Mouse (Mus musculus) MEL (cell line): Measurements from ENCODE around the gene Npcd. TPM values are rescaled to one million over a fixed set of nuclear protein-coding genes. Genes with fewer than 3 reads are reported as not detected.

Experiments
- DNase-seq: peaks from one replicate; pipeline ENCODE4 v3.0.0; 2011; ENCODE audit warnings: low read depth, low spot score
- H3K27ac ChIP-seq: 2 replicates; pipeline ENCODE4 v1.5.1; 2012; ENCODE audit warnings: low read depth, mild to moderate bottlenecking, control low read depth, low read length, moderate library complexity; ENCODE audit not compliant: control insufficient read depth
- H3K27me3 ChIP-seq, 2 experiments: fragments of 150-350 bp in 1 of 2; sonication (generic) in 1 of 2; 2 replicates each; pipeline ENCODE4 v1.6.1; 2012; ENCODE audit warnings: low read length in 2 of 2, mild to moderate bottlenecking in 2 of 2, improper control_type of control experiment in 1 of 2, moderate library complexity in 1 of 2; ENCODE audit not compliant: insufficient read depth in 2 of 2, control insufficient read depth in 1 of 2
- H3K36me3 ChIP-seq, 2 experiments: 2 replicates each; pipeline ENCODE4 v1.6.1; 2012 to 2014; ENCODE audit warnings: low read length in 2 of 2, improper control_type of control experiment in 1 of 2, inconsistent platforms in 1 of 2, mild to moderate bottlenecking in 1 of 2; ENCODE audit not compliant: insufficient read depth in 2 of 2, control insufficient read depth in 1 of 2
- H3K4me1 ChIP-seq, 2 experiments: fragments of 150-350 bp in 1 of 2; sonication (generic) in 1 of 2; 2 replicates each; pipeline ENCODE4 v1.6.1; 2012; ENCODE audit warnings: low read length in 2 of 2, improper control_type of control experiment in 1 of 2, mild to moderate bottlenecking in 1 of 2; ENCODE audit not compliant: insufficient read depth in 2 of 2, control insufficient read depth in 1 of 2
- H3K4me3 ChIP-seq, 2 experiments: fragments of 150-350 bp in 1 of 2; sonication (generic) in 1 of 2; 2 replicates each; pipeline ENCODE4 v1.5.1; 2012; ENCODE audit warnings: low read depth in 2 of 2, low read length in 2 of 2, mild to moderate bottlenecking in 2 of 2, moderate library complexity in 2 of 2, control low read depth in 1 of 2, improper control_type of control experiment in 1 of 2; ENCODE audit not compliant: control insufficient read depth in 1 of 2, insufficient read depth in 1 of 2
- H3K79me2 ChIP-seq: 2 replicates; pipeline ENCODE4 v1.6.1; 2012; ENCODE audit warnings: mild to moderate bottlenecking, low read length, moderate library complexity; ENCODE audit not compliant: control insufficient read depth, poor library complexity, insufficient read depth
- H3K9ac ChIP-seq: 2 replicates; pipeline ENCODE4 v1.6.1; 2012; ENCODE audit warnings: low read depth, mild to moderate bottlenecking, control low read depth, low read length, moderate library complexity; ENCODE audit not compliant: control insufficient read depth, poor library complexity, severe bottlenecking
- H3K9me3 ChIP-seq: fragments of 150-350 bp; sonication (generic); replicated peaks from 2 replicates; pipeline ENCODE4 v1.6.1; 2012; ENCODE audit warnings: mild to moderate bottlenecking, low read length, improper control_type of control experiment, moderate library complexity; ENCODE audit not compliant: insufficient read depth
- BHLHE40 ChIP-seq: IDR thresholded peaks from 2 replicates; pipeline ENCODE4 v1.6.1; 2012; ENCODE audit warnings: low read depth, mild to moderate bottlenecking, inconsistent platforms, low read length, improper control_type of control experiment, borderline replicate concordance
- CTCF ChIP-seq, 3 experiments: IDR thresholded peaks in 2 of 3; conservative IDR thresholded peaks in 1 of 3; 2 replicates each; pipeline ENCODE4 v1.5.1; 2011 to 2012; ENCODE audit warnings: low read length in 3 of 3, low read depth in 2 of 3, mild to moderate bottlenecking in 2 of 3, improper control_type of control experiment in 1 of 3, inconsistent platforms in 1 of 3, mixed read lengths in 1 of 3, moderate library complexity in 1 of 3; ENCODE audit not compliant: control insufficient read depth in 1 of 3, insufficient read depth in 1 of 3, poor library complexity in 1 of 3, severe bottlenecking in 1 of 3
- E2F4 ChIP-seq: IDR thresholded peaks from 2 replicates; pipeline ENCODE4 v1.6.1; 2011; ENCODE audit warnings: low read depth, low read length, improper control_type of control experiment, borderline replicate concordance
- ELF1 ChIP-seq: IDR thresholded peaks from 2 replicates; pipeline ENCODE4 v1.6.1; 2014; ENCODE audit warnings: low read depth, mild to moderate bottlenecking, inconsistent platforms, low read length, improper control_type of control experiment, moderate library complexity
- EP300 ChIP-seq, 2 experiments: IDR thresholded peaks; 2 replicates each; pipeline ENCODE4 v1.6.1; 2011; ENCODE audit warnings: improper control_type of control experiment in 2 of 2, low read length in 2 of 2, low read depth in 1 of 2, mild to moderate bottlenecking in 1 of 2
- GABPA ChIP-seq: IDR thresholded peaks from 2 replicates; pipeline ENCODE4 v1.6.1; 2012; ENCODE audit warnings: low read depth, mild to moderate bottlenecking, inconsistent platforms, low read length, improper control_type of control experiment, moderate library complexity
- JUND ChIP-seq: IDR thresholded peaks from 2 replicates; pipeline ENCODE4 v1.6.1; 2011; ENCODE audit warnings: low read depth, mild to moderate bottlenecking, improper control_type of control experiment, low read length
- KAT2A ChIP-seq: conservative IDR thresholded peaks from 2 replicates; pipeline ENCODE4 v1.6.1; 2012; ENCODE audit warnings: low read depth, low read length, improper control_type of control experiment, inconsistent platforms
- MAX ChIP-seq: IDR thresholded peaks from 2 replicates; pipeline ENCODE4 v1.6.1; 2011; ENCODE audit warnings: low read length, improper control_type of control experiment
- MAZ ChIP-seq: IDR thresholded peaks from 2 replicates; pipeline ENCODE4 v1.6.1; 2012; ENCODE audit warnings: low read depth, mild to moderate bottlenecking, inconsistent platforms, low read length, improper control_type of control experiment
- MEF2A ChIP-seq: IDR thresholded peaks from 2 replicates; pipeline ENCODE4 v1.6.1; 2014; ENCODE audit warnings: low read depth, mild to moderate bottlenecking, inconsistent platforms, low read length, improper control_type of control experiment; ENCODE audit not compliant: poor library complexity, insufficient replicate concordance, severe bottlenecking; ENCODE audit errors: extremely low read depth
- MXI1 ChIP-seq: IDR thresholded peaks from 2 replicates; pipeline ENCODE4 v1.6.1; 2011; ENCODE audit warnings: mild to moderate bottlenecking, low read depth, low read length, improper control_type of control experiment
- MYB ChIP-seq: IDR thresholded peaks from 2 replicates; pipeline ENCODE4 v1.6.1; 2011; ENCODE audit warnings: mild to moderate bottlenecking, low read depth, low read length, improper control_type of control experiment
- MYC ChIP-seq: IDR thresholded peaks from 2 replicates; pipeline ENCODE4 v1.6.1; 2011; ENCODE audit warnings: low read depth, mild to moderate bottlenecking, low read length, improper control_type of control experiment, moderate library complexity
- POLR2A ChIP-seq, 2 experiments: IDR thresholded peaks; 2 replicates each; pipeline ENCODE4 v1.6.1; 2011 to 2012; ENCODE audit warnings: low read length in 2 of 2, mild to moderate bottlenecking in 2 of 2, control low read depth in 1 of 2, improper control_type of control experiment in 1 of 2, low read depth in 1 of 2, moderate library complexity in 1 of 2; ENCODE audit not compliant: control insufficient read depth in 1 of 2, insufficient read depth in 1 of 2, poor library complexity in 1 of 2
- POLR2AphosphoS2 ChIP-seq: IDR thresholded peaks from 2 replicates; pipeline ENCODE4 v1.6.1; 2011; ENCODE audit warnings: low read length, improper control_type of control experiment
- POLR2AphosphoS5 ChIP-seq: IDR thresholded peaks from 2 replicates; pipeline ENCODE4 v1.6.1; 2012; ENCODE audit warnings: low read depth, borderline replicate concordance, mild to moderate bottlenecking, inconsistent platforms, low read length, moderate library complexity, mixed read lengths
- RAD21 ChIP-seq: IDR thresholded peaks from 2 replicates; pipeline ENCODE4 v1.6.1; 2011; ENCODE audit warnings: mild to moderate bottlenecking, low read depth, low read length, improper control_type of control experiment
- RCOR1 ChIP-seq: IDR thresholded peaks from 2 replicates; pipeline ENCODE4 v1.6.1; 2012; ENCODE audit warnings: low read depth, mild to moderate bottlenecking, inconsistent platforms, low read length, improper control_type of control experiment
- SMC3 ChIP-seq: IDR thresholded peaks from 2 replicates; pipeline ENCODE4 v1.6.1; 2011; ENCODE audit warnings: low read depth, low read length, improper control_type of control experiment
- TAL1 ChIP-seq: IDR thresholded peaks from 2 replicates; pipeline ENCODE4 v1.6.1; 2012; ENCODE audit warnings: mild to moderate bottlenecking, inconsistent platforms, low read length, moderate library complexity, mixed read lengths
- TBP ChIP-seq: IDR thresholded peaks from 2 replicates; pipeline ENCODE4 v1.8.0; 2011; ENCODE audit warnings: low read depth, low read length, improper control_type of control experiment
- TCF12 ChIP-seq: IDR thresholded peaks from 2 replicates; pipeline ENCODE4 v1.6.1; 2014; ENCODE audit warnings: low read depth, mild to moderate bottlenecking, inconsistent platforms, low read length, improper control_type of control experiment, moderate library complexity
- USF1 ChIP-seq: IDR thresholded peaks from 2 replicates; pipeline ENCODE4 v1.6.1; 2014; ENCODE audit warnings: low read depth, mild to moderate bottlenecking, inconsistent platforms, low read length, improper control_type of control experiment, moderate library complexity
- USF2 ChIP-seq, 2 experiments: IDR thresholded peaks; 2 replicates each; pipeline ENCODE4 v1.6.1; 2011 to 2012; ENCODE audit warnings: improper control_type of control experiment in 2 of 2, low read length in 2 of 2, borderline replicate concordance in 1 of 2, inconsistent platforms in 1 of 2, low read depth in 1 of 2, mild to moderate bottlenecking in 1 of 2; ENCODE audit not compliant: insufficient read depth in 1 of 2
- ZC3H11A ChIP-seq: IDR thresholded peaks from 2 replicates; pipeline ENCODE4 v1.6.1; 2012; ENCODE audit warnings: low read depth, mild to moderate bottlenecking, inconsistent platforms, low read length, improper control_type of control experiment
- ZKSCAN1 ChIP-seq: IDR thresholded peaks from 2 replicates; pipeline ENCODE4 v1.6.1; 2012; ENCODE audit warnings: low read depth, mild to moderate bottlenecking, inconsistent platforms, low read length, improper control_type of control experiment, moderate library complexity
- ZMIZ1 ChIP-seq: IDR thresholded peaks from 2 replicates; pipeline ENCODE4 v1.6.1; 2012; ENCODE audit warnings: low read depth, mild to moderate bottlenecking, inconsistent platforms, low read length, improper control_type of control experiment, moderate library complexity
- ZNF384 ChIP-seq: IDR thresholded peaks from 2 replicates; pipeline ENCODE4 v1.6.1; 2012; ENCODE audit warnings: low read depth, mild to moderate bottlenecking, inconsistent platforms, low read length, improper control_type of control experiment
- polyA plus RNA-seq, 2 experiments: library from polyadenylated mRNA; stranded (reverse) in 1 of 2; unstranded in 1 of 2; fragments of >175 nt in 1 of 2; fragments of >200 nt in 1 of 2; gene quantifications; 2 replicates each; pipeline versions ENCODE4 v1.2.1 to v1.2.4; 2012; ENCODE audit warnings: low replicate concordance in 2 of 2, low read depth in 1 of 2; ENCODE audit not compliant: insufficient read length in 2 of 2, insufficient read depth in 1 of 2, missing spikeins in 1 of 2
- total RNA-seq: library from RNA; depleted of rRNA; stranded (reverse); fragments of 300-350 nt; gene quantifications from 2 replicates; pipeline ENCODE4 v1.2.3, GENCODE M21; 2012

Npcd gene
- total and polyA plus RNA-seq, 3 experiments = not detected

DNA sequence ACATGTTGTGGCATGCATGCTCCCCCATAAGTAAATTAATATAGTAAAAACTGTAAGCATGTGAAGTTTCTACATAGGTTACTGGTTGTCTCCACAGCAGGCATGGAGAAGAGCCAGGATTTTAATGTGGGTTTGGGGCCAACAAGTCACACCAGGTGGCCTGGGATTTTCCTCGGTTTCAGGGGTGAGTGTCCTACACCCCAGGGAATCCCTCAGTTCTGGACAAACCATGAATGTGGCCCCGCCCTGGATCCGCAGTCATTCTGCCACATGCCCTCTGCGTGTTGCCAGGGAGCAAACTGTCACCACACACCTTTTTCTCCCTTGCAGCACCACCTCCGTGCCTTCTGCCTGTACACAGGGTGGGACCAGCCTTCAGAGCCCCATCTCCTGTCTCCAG, 25.4 kb downstream of the Npcd start:
- no peak for DNase-seq
- H3K27me3 ChIP-seq = peaks cover 3 to 7% of the 10 kb centered on the region in 2 experiments; a peak in 3 of 4 replicates
- TF ChIP-seq MYB (no peak), ELF1 (no peak), ZMIZ1 (no peak), GABPA (no peak), TCF12 (no peak), SMC3 (no peak), MXI1 (no peak), USF2 (IDR thresholded peaks at IDR 0.05; ENCODE audit: borderline replicate concordance in 1 of 2, insufficient read depth in 1 of 2, low read depth in 1 of 2, low read length in 2 of 2) (no peak), ZNF384 (no peak), JUND (no peak), EP300 (IDR thresholded peaks at IDR 0.05; ENCODE audit: low read depth in 1 of 2, low read length in 2 of 2) (no peak)
- no peak overlapping the region for H3K9ac ChIP-seq
- no peaks in the 10 kb centered on the region for H3K4me1 ChIP-seq
- no peaks in the 10 kb centered on the region for H3K79me2 ChIP-seq
- H3K9me3 ChIP-seq = no peaks in the 10 kb centered on the region
- H3K27ac ChIP-seq = no peak overlapping the region
- no peak overlapping the region for H3K4me3 ChIP-seq
- no peaks in the 10 kb centered on the region for H3K36me3 ChIP-seq

DNA sequence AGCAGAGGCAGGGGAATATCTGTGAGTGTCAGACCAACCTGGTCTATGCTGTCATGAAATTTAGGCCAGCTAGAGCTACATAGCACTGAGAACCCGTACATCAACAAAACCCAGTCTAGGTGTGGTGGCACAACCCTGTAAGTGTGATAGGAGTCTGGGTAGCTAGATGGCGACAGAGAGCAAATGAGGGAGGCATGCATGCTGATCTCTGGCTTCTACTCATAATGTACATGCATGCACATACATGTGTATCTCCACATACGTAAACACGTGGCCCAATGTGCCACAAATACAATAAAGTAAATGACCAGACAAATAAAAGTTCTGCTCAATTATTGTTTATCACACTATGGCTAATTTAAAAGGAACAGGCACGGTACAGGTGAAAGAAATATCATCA, 25.9 kb downstream of the Npcd start:
- H3K79me2 ChIP-seq = no peaks in the 10 kb centered on the region
- no peaks in the 10 kb centered on the region for H3K4me1 ChIP-seq
- H3K9me3 ChIP-seq = no peaks in the 10 kb centered on the region
- H3K9ac ChIP-seq = no peak overlapping the region
- DNase-seq = peak; percentile 74
- H3K4me3 ChIP-seq = no peak overlapping the region
- TF ChIP-seq MEF2A (no peak), ZKSCAN1 (no peak), POLR2AphosphoS2 (no peak), POLR2A (IDR thresholded peaks at IDR 0.05; ENCODE audit: control insufficient read depth in 1 of 2, insufficient read depth in 1 of 2, low read depth in 1 of 2, low read length in 2 of 2, poor library complexity in 1 of 2) (no peak), EP300 (IDR thresholded peaks at IDR 0.05; ENCODE audit: low read depth in 1 of 2, low read length in 2 of 2) (no peak), RAD21 (peak; percentile 63), USF2 (IDR thresholded peaks at IDR 0.05; ENCODE audit: borderline replicate concordance in 1 of 2, insufficient read depth in 1 of 2, low read depth in 1 of 2, low read length in 2 of 2) (no peak), KAT2A (no peak), MYC (peak; percentile 76; the same call in 1 of the 2 replicates), RCOR1 (no peak), TBP (no peak), SMC3 (peak; percentile 74), ZNF384 (no peak; the same call in 1 of the 2 replicates), POLR2AphosphoS5 (no peak), TAL1 (no peak), USF1 (no peak), JUND (no peak), BHLHE40 (no peak), MAZ (no peak), MAX (peak; percentile 62), ZC3H11A (peak; percentile 43), CTCF (IDR thresholded peaks at IDR 0.05 in 2 of 3, conservative IDR thresholded peaks at IDR 0.05 in 1 of 3; ENCODE audit: control insufficient read depth in 1 of 3, insufficient read depth in 1 of 3, low read depth in 2 of 3, low read length in 3 of 3, poor library complexity in 1 of 3, severe bottlenecking in 1 of 3) (peak; percentile 74 to 95 (median 76)), E2F4 (no peak), TCF12 (no peak)
- no peaks in the 10 kb centered on the region for H3K36me3 ChIP-seq
- peaks cover 3 to 4% of the 10 kb centered on the region in 2 experiments; a peak in 2 of 4 replicates for H3K27me3 ChIP-seq
- no peak overlapping the region for H3K27ac ChIP-seq
